Mouse (Mus musculus) left cerebral cortex, adult 6 months (tissue): Measurements from ENCODE around the gene Fthl17a. TPM values are rescaled to one million over a fixed set of nuclear protein-coding genes. Genes with fewer than 3 reads are reported as not detected.

Experiments used
- long read RNA-seq, 2 experiments: library from polyadenylated mRNA; unstranded; transcript quantifications; one replicate each; pipeline ENCODE4 v2.0.0; 2019 to 2020
- polyA plus RNA-seq: library from polyadenylated mRNA; unstranded; fragments of <200 nt; fragmentation: Nextera tagmentation; gene quantifications from 2 replicates; pipeline ENCODE4 v1.2.3, GENCODE M21; 2021

The Fthl17a gene
- polyA plus RNA-seq, result not detected in 2 replicates
- long read RNA-seq, experiment 1, result 0 reads
- long read RNA-seq, experiment 2, result 0 reads

GRCm38 (mm10) chrX:85249379-85249778 lies at the start of gene Fthl17a:
Fthl17a (plus strand) TSS chrX:85249679.

